Mouse (Mus musculus) hindbrain, embryonic 12.5 days (tissue): ENCODE measurements around the gene P2rx7. TPM values are rescaled to one million over a fixed set of nuclear protein-coding genes. Genes with fewer than 3 reads are reported as not detected.
"Not testable (repeated sequence)": the region's sequence is repeated elsewhere in the genome, so short reads cannot be mapped to it uniquely, and the experiment has no call there.

Source experiments
- ATAC-seq: fragments of 200-750 bp; cut with Nextera tagmentation; 2 replicates; pipeline ENCODE4 v1.8.0; 2017; ENCODE audit warnings: moderate TSS enrichment; ENCODE audit not compliant: low FRiP score
- H3K27ac ChIP-seq: fragments of 300-500 bp; sonication (generic); 2 replicates; pipeline ENCODE4 v1.5.1; 2016; ENCODE audit warnings: mild to moderate bottlenecking
- H3K27me3 ChIP-seq: fragments of 300-500 bp; sonication (generic); 2 replicates; pipeline ENCODE4 v1.6.1; 2016; ENCODE audit warnings: mild to moderate bottlenecking
- H3K36me3 ChIP-seq: fragments of 300-500 bp; sonication (generic); 2 replicates; pipeline ENCODE4 v1.6.1; 2016; ENCODE audit warnings: mild to moderate bottlenecking
- H3K4me1 ChIP-seq: fragments of 300-500 bp; sonication (generic); 2 replicates; pipeline ENCODE4 v1.6.1; 2016
- H3K4me2 ChIP-seq: fragments of 300-500 bp; sonication (generic); replicated peaks from 2 replicates; pipeline ENCODE4 v1.6.1; 2016; ENCODE audit warnings: mild to moderate bottlenecking
- H3K4me3 ChIP-seq: fragments of 300-500 bp; sonication (generic); 2 replicates; pipeline ENCODE4 v1.5.1; 2016; ENCODE audit warnings: mild to moderate bottlenecking
- H3K9ac ChIP-seq: fragments of 300-500 bp; sonication (generic); 2 replicates; pipeline ENCODE4 v1.6.1; 2016; ENCODE audit warnings: mild to moderate bottlenecking, moderate library complexity
- H3K9me3 ChIP-seq: fragments of 300-500 bp; sonication (generic); replicated peaks from 2 replicates; pipeline ENCODE4 v1.6.1; 2016; ENCODE audit warnings: mild to moderate bottlenecking
- WGBS: fragments of 180-500 bp; shearing (Covaris S2); methylation state at CpG from one replicate; pipeline ENCODE4 v1.1.7; 2016; 5-methylcytosine and 5-hydroxymethylcytosine counted together
- polyA plus RNA-seq: library from polyadenylated mRNA; unstranded; fragments of >200 nt; fragmentation: Nextera tagmentation; extraction: Ambion mirVana; gene quantifications from 2 replicates; pipeline ENCODE4 v1.2.1, GENCODE M21; 2016

P2rx7 gene
- polyA plus RNA-seq, 1 experiment from 2014 or later: 3.3 TPM

GRCm38 (mm10) chr5:122647952-122648374 is 4.3 kb downstream of the P2rx7 start:
- not testable (repeated sequence) for H3K9ac ChIP-seq
- WGBS: 93% methylated on average over 14 of the region's 14 CpGs

GRCm38 (mm10) chr5:122649264-122649663 is 5.6 kb downstream of the P2rx7 start:
- ATAC-seq: no peak
- H3K4me3 ChIP-seq: no peak overlapping the region
- 73% methylated on average over 8 of the region's 8 CpGs for WGBS
- no peak overlapping the region for H3K4me2 ChIP-seq
- H3K27me3 ChIP-seq: no peaks in the 10 kb centered on the region
- H3K36me3 ChIP-seq: no peaks in the 10 kb centered on the region
- no peak overlapping the region for H3K27ac ChIP-seq
- peaks cover 18% of the 10 kb centered on the region for H3K4me1 ChIP-seq
- no peak overlapping the region for H3K9ac ChIP-seq
- H3K9me3 ChIP-seq: no peaks in the 10 kb centered on the region

More at GRCm38 (mm10) chr5:122647952-122648374, 4.3 kb downstream of the P2rx7 start:
- not testable (repeated sequence) for H3K4me1 ChIP-seq, H3K9me3 ChIP-seq, H3K27ac ChIP-seq, ATAC-seq, H3K36me3 ChIP-seq, H3K4me3 ChIP-seq, H3K4me2 ChIP-seq, H3K27me3 ChIP-seq

- no peak overlapping the region for H3K27ac ChIP-seq
- ATAC-seq: no peak
- 90% methylated on average over 8 of the region's 8 CpGs for WGBS
These were observed 6.4 kb downstream of the P2rx7 start for GRCm38 (mm10) chr5:122650100-122650499.

GRCm38 (mm10) chr5:122652506-122652905 is 8.8 kb downstream of the P2rx7 start:
- Histone ChIP-seq H3K4me2 (no peak overlapping the region), H3K4me3 (no peak overlapping the region), H3K9me3 (no peaks in the 10 kb centered on the region), H3K27me3 (no peaks in the 10 kb centered on the region), H3K36me3 (no peaks in the 10 kb centered on the region), H3K27ac (peak overlapping the region; percentile 83; the same call in 1 of the 2 replicates), H3K9ac (no peak overlapping the region), H3K4me1 (peaks cover 24% of the 10 kb centered on the region)
- whole genome bisulfite sequencing: 78% methylated on average over 7 of the region's 7 CpGs
- ATAC-seq: no peak

More at GRCm38 (mm10) chr5:122650100-122650499, 6.4 kb downstream of the P2rx7 start:
- no peak overlapping the region for H3K4me2 ChIP-seq
- H3K36me3 ChIP-seq: no peaks in the 10 kb centered on the region
- peaks cover 24% of the 10 kb centered on the region for H3K4me1 ChIP-seq
- no peak overlapping the region for H3K4me3 ChIP-seq
- no peaks in the 10 kb centered on the region for H3K9me3 ChIP-seq
- H3K27me3 ChIP-seq: no peaks in the 10 kb centered on the region
- H3K9ac ChIP-seq: no peak overlapping the region

GRCm38 (mm10) chr5:122653112-122653445 is 9.4 kb downstream of the P2rx7 start:
- no peak overlapping the region for H3K4me3 ChIP-seq
- ATAC-seq: 0 out of 2 replicates have a peak, but pooled peaks have one; percentile 38
- H3K9me3 ChIP-seq: no peaks in the 10 kb centered on the region
- no peaks in the 10 kb centered on the region for H3K27me3 ChIP-seq
- H3K9ac ChIP-seq: no peak overlapping the region
- WGBS: 35% methylated on average over 10 of the region's 10 CpGs
- H3K36me3 ChIP-seq: no peaks in the 10 kb centered on the region
- peak overlapping the region; percentile 83 for H3K27ac ChIP-seq
- H3K4me1 ChIP-seq: peaks cover 24% of the 10 kb centered on the region
- H3K4me2 ChIP-seq: 0 out of 2 replicates have a peak overlapping the region, but pooled peaks have one; percentile 7

GRCm38 (mm10) chr5:122653446-122654267 is 9.9 kb downstream of the P2rx7 start:
- Histone ChIP-seq H3K4me1 (peaks cover 24% of the 10 kb centered on the region), H3K9ac (0 out of 2 replicates have a peak overlapping the region, but pooled peaks have one; percentile 0), H3K9me3 (no peaks in the 10 kb centered on the region), H3K36me3 (no peaks in the 10 kb centered on the region), H3K27me3 (no peaks in the 10 kb centered on the region), H3K4me3 (no peak overlapping the region), H3K4me2 (0 out of 2 replicates have a peak overlapping the region, but pooled peaks have one; percentile 7), H3K27ac (peak overlapping the region; percentile 83)
- 21% methylated on average over 15 of the region's 15 CpGs for WGBS
- ATAC-seq: peak; percentile 80

GRCm38 (mm10) chr5:122654268-122654573 is 10.5 kb downstream of the P2rx7 start:
- ATAC-seq: no peak; the same call in 1 of the 2 replicates
- H3K36me3 ChIP-seq: no peaks in the 10 kb centered on the region
- H3K4me1 ChIP-seq: peaks cover 24% of the 10 kb centered on the region
- no peak overlapping the region for H3K4me2 ChIP-seq
- H3K27me3 ChIP-seq: no peaks in the 10 kb centered on the region
- peak overlapping the region; percentile 83 for H3K27ac ChIP-seq
- H3K9ac ChIP-seq: no peak overlapping the region
- 50% methylated on average over 5 of the region's 5 CpGs for WGBS
- no peak overlapping the region for H3K4me3 ChIP-seq
- H3K9me3 ChIP-seq: no peaks in the 10 kb centered on the region

GRCm38 (mm10) chr5:122656808-122657207 is 13.1 kb downstream of the P2rx7 start:
- Histone ChIP-seq H3K36me3 (no peaks in the 10 kb centered on the region), H3K4me3 (no peak overlapping the region), H3K27me3 (no peaks in the 10 kb centered on the region), H3K4me2 (no peak overlapping the region), H3K4me1 (peaks cover 24% of the 10 kb centered on the region), H3K9me3 (no peaks in the 10 kb centered on the region), H3K27ac (no peak overlapping the region), H3K9ac (no peak overlapping the region)
- ATAC-seq: no peak
- WGBS: 93% methylated on average over 12 of the region's 12 CpGs

GRCm38 (mm10) chr5:122662501-122662900 is 18.8 kb downstream of the P2rx7 start:
- Histone ChIP-seq H3K4me3 (no peak overlapping the region), H3K27me3 (no peaks in the 10 kb centered on the region), H3K4me2 (no peak overlapping the region), H3K27ac (no peak overlapping the region), H3K36me3 (no peaks in the 10 kb centered on the region), H3K9ac (no peak overlapping the region), H3K4me1 (no peaks in the 10 kb centered on the region), H3K9me3 (no peaks in the 10 kb centered on the region)
- 95% methylated on average over 6 of the region's 6 CpGs for WGBS
- no peak for ATAC-seq

GRCm38 (mm10) chr5:122665036-122665435 is 21.3 kb downstream of the P2rx7 start:
- no peak overlapping the region for H3K27ac ChIP-seq
- peaks cover 4% of the 10 kb centered on the region; the same call in 1 of the 2 replicates for H3K4me1 ChIP-seq
- no peaks in the 10 kb centered on the region for H3K9me3 ChIP-seq
- no peak overlapping the region for H3K4me3 ChIP-seq
- WGBS: 61% methylated on average over 5 of the region's 5 CpGs
- H3K27me3 ChIP-seq: no peaks in the 10 kb centered on the region
- H3K4me2 ChIP-seq: no peak overlapping the region
- H3K9ac ChIP-seq: no peak overlapping the region
- ATAC-seq: no peak
- H3K36me3 ChIP-seq: no peaks in the 10 kb centered on the region

- no peak for ATAC-seq
- Histone ChIP-seq H3K4me2 (no peak overlapping the region), H3K27ac (no peak overlapping the region), H3K9ac (no peak overlapping the region), H3K9me3 (no peaks in the 10 kb centered on the region), H3K36me3 (no peaks in the 10 kb centered on the region), H3K4me1 (peaks cover 4% of the 10 kb centered on the region; the same call in 1 of the 2 replicates), H3K4me3 (no peak overlapping the region), H3K27me3 (no peaks in the 10 kb centered on the region)
- 83% methylated on average over 15 of the region's 15 CpGs for WGBS
These were observed 25.5 kb downstream of the P2rx7 start for GRCm38 (mm10) chr5:122668981-122669897.

GRCm38 (mm10) chr5:122671641-122672040 is 27.9 kb downstream of the P2rx7 start:
- H3K4me1 ChIP-seq, H3K9me3 ChIP-seq, H3K27me3 ChIP-seq, H3K4me2 ChIP-seq, H3K36me3 ChIP-seq, H3K4me3 ChIP-seq, H3K9ac ChIP-seq, H3K27ac ChIP-seq, ATAC-seq: not testable (repeated sequence)
- 81% methylated on average over 7 of the region's 7 CpGs for WGBS
